11 mouse cellular contexts compared by ENCODE assay signal in genomic region chr4:46087427-46087771, GRCm38 (mm10). TPM values are rescaled to one million over a fixed set of nuclear protein-coding genes. Genes with fewer than 3 reads are reported as not detected.
A peak's percentile ranks its signal among the peaks of the same experiment; 100 is the strongest.
DNase-seq lines count a peak whose midpoint lies in the region; ATAC-seq and TF ChIP-seq lines count a peak whose summit lies in the region.
"Had no signal": no experiment of that assay in that cellular context is flagged by ENCODE, and none has a peak within 500 bp of the region (broad histone marks: within the 10 kb centered on the region; RNA-seq: fewer than 3 reads in every experiment).

No protein-coding gene starts in this region.

- TF ChIP-seq CTCF in bone marrow macrophage, adult 2 months (IDR thresholded peaks at IDR 0.05; ENCODE audit: low read depth, low read length): no peak

- WGBS in heart, embryonic 11.5 days (ENCODE audit: insufficient replicate concordance): 57% methylated on average over 7 of the region's 7 CpGs
- 86% methylated on average over 7 of the region's 7 CpGs for WGBS in forebrain, embryonic 12.5 days

- H3K9me3 ChIP-seq in heart, embryonic 11.5 days (replicated peaks; ENCODE audit: control insufficient read depth, low read length): no peaks in the 10 kb centered on the region
- no peaks in the 10 kb centered on the region for H3K9me3 ChIP-seq in forebrain, embryonic 12.5 days
- H3K9me3 ChIP-seq: embryonic facial prominence, embryonic 13.5 days; liver, embryonic 13.5 days had no signal

- ATAC-seq in heart, embryonic 11.5 days (replicated peaks; ENCODE audit: insufficient number of reproducible peaks, low FRiP score, low TSS enrichment): no peak
- ATAC-seq in forebrain, embryonic 12.5 days (ENCODE audit: low FRiP score): no peak

- H3K9ac ChIP-seq in heart, embryonic 11.5 days (ENCODE audit: low read depth, low read length): 0 out of 2 replicates have a peak overlapping the region, but pooled peaks have one; percentile 29
- no peak overlapping the region for H3K9ac ChIP-seq in forebrain, embryonic 12.5 days
- H3K9ac ChIP-seq: embryonic facial prominence, embryonic 13.5 days; liver, embryonic 13.5 days had no signal

- H3K27me3 ChIP-seq in heart, embryonic 11.5 days (ENCODE audit: control insufficient read depth, insufficient read depth, low read length): no peaks in the 10 kb centered on the region
- no peaks in the 10 kb centered on the region for H3K27me3 ChIP-seq in forebrain, embryonic 12.5 days
- H3K27me3 ChIP-seq: embryonic facial prominence, embryonic 13.5 days; liver, embryonic 13.5 days had no signal

- no peak overlapping the region for H3K4me2 ChIP-seq in heart, embryonic 11.5 days
- no peak overlapping the region for H3K4me2 ChIP-seq in forebrain, embryonic 12.5 days
- H3K4me2 ChIP-seq: embryonic facial prominence, embryonic 13.5 days; liver, embryonic 13.5 days had no signal

- H3K4me3 ChIP-seq in heart, embryonic 11.5 days (ENCODE audit: low read depth, low read length): no peak overlapping the region
- H3K4me3 ChIP-seq in bone marrow macrophage, adult 2 months (ENCODE audit: insufficient read depth, low read length): peak overlapping the region; percentile 38
- no peak overlapping the region for H3K4me3 ChIP-seq in forebrain, embryonic 12.5 days (replicated peaks)
- H3K4me3 ChIP-seq: embryonic facial prominence, embryonic 13.5 days; liver, embryonic 13.5 days had no signal

- peak overlapping the region; percentile 30 for H3K27ac ChIP-seq in heart, embryonic 11.5 days (ENCODE audit: low read depth, low read length)
- H3K27ac ChIP-seq in bone marrow macrophage, adult 2 months (ENCODE audit: insufficient read depth, low read depth, low read length): peak overlapping the region; percentile 90
- H3K27ac ChIP-seq in forebrain, embryonic 12.5 days: no peak overlapping the region
- H3K27ac ChIP-seq: embryonic facial prominence, embryonic 13.5 days; liver, embryonic 13.5 days had no signal

- peaks cover 7% of the 10 kb centered on the region for H3K4me1 ChIP-seq in heart, embryonic 11.5 days (ENCODE audit: control insufficient read depth, insufficient read depth, low read length)
- H3K4me1 ChIP-seq in bone marrow macrophage, adult 2 months (ENCODE audit: control insufficient read depth, insufficient read depth, low read length): peaks cover 32% of the 10 kb centered on the region
- H3K4me1 ChIP-seq in forebrain, embryonic 12.5 days: peaks cover 9% of the 10 kb centered on the region; the same call in 1 of the 2 replicates

- intact Hi-C loops in left cerebral cortex, postnatal 25 days (cut with DNase I): loop anchor here (1.0 kb wide), 1 partner anchor 26 kb away; no protein-coding TSS in a partner anchor

- H3K36me3 ChIP-seq in heart, embryonic 11.5 days (ENCODE audit: control insufficient read depth, insufficient read depth, low read length): peaks cover 19% of the 10 kb centered on the region
- H3K36me3 ChIP-seq in forebrain, embryonic 12.5 days (replicated peaks): no peaks in the 10 kb centered on the region
- H3K36me3 ChIP-seq: embryonic facial prominence, embryonic 13.5 days had no signal

- DNase-seq in heart, adult 8-10 months (ENCODE audit: low spot score): no peak
- peak; percentile 75 to 84 for DNase-seq in frontal cortex, adult 2 months (ENCODE audit: extremely low spot score in 1 of 2, low spot score in 1 of 2)
- DNase-seq in left cerebral cortex, postnatal 25 days (ENCODE audit: low spot score in 2 of 2): peak; percentile 63 to 94
- no peak for DNase-seq in liver
- DNase-seq in retina, embryonic 14.5 days (ENCODE audit: low spot score): no peak
- DNase-seq: liver, embryonic 13.5 days; thymus, postnatal 36 days had no signal

- 0 out of 2 replicates have a peak, but pooled peaks have one; percentile 45 for TF ChIP-seq POLR2A in bone marrow macrophage, adult 2 months (IDR thresholded peaks at IDR 0.05; ENCODE audit: borderline replicate concordance, low read depth, low read length)

RNA-seq across cellular contexts. Expression of gene Tmod1, which starts 48.7 kb away (rescaled TPM):
- polyA plus RNA-seq in heart, embryonic 11.5 days (2014; fragmentation: Nextera tagmentation; extraction: Ambion mirVana): 203 and 215 TPM in 2 replicates
- 100 to 1,000 TPM; 233 to 302 (median 283) TPM for total RNA-seq in heart, adult 8-10 months (2022)
- 0.89 and 1.2 TPM in 2 replicates for polyA plus RNA-seq in bone marrow macrophage, adult 2 months (2012; ENCODE audit: insufficient read depth, insufficient read length, missing spikeins)
- polyA plus RNA-seq in frontal cortex, adult 2 months (2012; rRNA removed): 58.6 and 63.5 TPM in 2 replicates
- total RNA-seq in left cerebral cortex, postnatal 25 days (2021): 10 to 100 TPM; 39.6 to 48.7 TPM
- 0.67 and 1.1 TPM in 2 replicates for polyA plus RNA-seq in forebrain, embryonic 12.5 days (2016; fragmentation: Nextera tagmentation; extraction: Ambion mirVana)

RNA-seq across cellular contexts. Expression of gene Ncbp1, which starts 51.0 kb away (rescaled TPM):
- polyA plus RNA-seq in heart, embryonic 11.5 days (2014; fragmentation: Nextera tagmentation; extraction: Ambion mirVana): 59.1 and 67.4 TPM in 2 replicates
- 10 to 100 TPM; 18.0 to 19.6 (median 19.1) TPM for total RNA-seq in heart, adult 8-10 months (2022)
- polyA plus RNA-seq in bone marrow macrophage, adult 2 months (2012; ENCODE audit: insufficient read depth, insufficient read length, missing spikeins): 24.5 and 24.7 TPM in 2 replicates
- polyA plus RNA-seq in frontal cortex, adult 2 months (2012; rRNA removed): 56.9 and 64.1 TPM in 2 replicates
- total RNA-seq in left cerebral cortex, postnatal 25 days (2021): 10 to 100 TPM; 51.3 to 54.9 TPM
- 129 and 137 TPM in 2 replicates for polyA plus RNA-seq in forebrain, embryonic 12.5 days (2016; fragmentation: Nextera tagmentation; extraction: Ambion mirVana)

RNA-seq across cellular contexts. Expression of gene Tstd2, which starts 51.1 kb away (rescaled TPM):
- polyA plus RNA-seq in heart, embryonic 11.5 days (2014; fragmentation: Nextera tagmentation; extraction: Ambion mirVana): 23.4 and 26.6 TPM in 2 replicates
- total RNA-seq in heart, adult 8-10 months (2022): 10 to 100 TPM; 12.9 to 19.4 (median 14.8) TPM
- polyA plus RNA-seq in bone marrow macrophage, adult 2 months (2012; ENCODE audit: insufficient read depth, insufficient read length, missing spikeins): 30.8 and 34.2 TPM in 2 replicates
- polyA plus RNA-seq in frontal cortex, adult 2 months (2012; rRNA removed): 13.6 and 14.9 TPM in 2 replicates
- 10 to 100 TPM; 14.2 to 17.7 TPM for total RNA-seq in left cerebral cortex, postnatal 25 days (2021)
- 56.1 and 60.6 TPM in 2 replicates for polyA plus RNA-seq in forebrain, embryonic 12.5 days (2016; fragmentation: Nextera tagmentation; extraction: Ambion mirVana)

Comparison
In these comparisons a context has a peak if more than half of its experiments do, and no peak if none do; other contexts are left out.
1. DNase-seq: peak in frontal cortex, adult 2 months (2 of 2) and left cerebral cortex, postnatal 25 days (2 of 2); none in heart, adult 8-10 months (single experiment), liver (single experiment) and retina, embryonic 14.5 days (single experiment).
2. RNA of gene Tmod1, which starts 48.7 kb away (polyA plus RNA-seq): 203 to 215 TPM in heart, embryonic 11.5 days and 58.6 to 63.5 TPM in frontal cortex, adult 2 months; 0.89 to 1.2 TPM in bone marrow macrophage, adult 2 months and 0.67 to 1.1 TPM in forebrain, embryonic 12.5 days; every median in the first group is over 10 times any median in the second.